Mouse (Mus musculus) heart, embryonic 12.5 days (tissue): Measurements from ENCODE around the gene Mnat1. TPM values are rescaled to one million over a fixed set of nuclear protein-coding genes. Genes with fewer than 3 reads are reported as not detected.
A peak's percentile ranks its signal among the peaks of the same experiment; 100 is the strongest.

Source experiments
- ATAC-seq: fragments of 200-750 bp; cut with Nextera tagmentation; 2 replicates; pipeline ENCODE4 v1.8.0; 2017; ENCODE audit warnings: moderate TSS enrichment, moderate library complexity; ENCODE audit not compliant: insufficient number of reproducible peaks, low FRiP score
- H3K27ac ChIP-seq: fragments of 300-500 bp; sonication (generic); 2 replicates; pipeline ENCODE4 v1.5.1; 2016; ENCODE audit warnings: mild to moderate bottlenecking, moderate library complexity; ENCODE audit not compliant: poor library complexity, severe bottlenecking
- H3K27me3 ChIP-seq: fragments of 300-500 bp; sonication (generic); replicated peaks from 2 replicates; pipeline ENCODE4 v1.6.1; 2016; ENCODE audit warnings: mild to moderate bottlenecking, moderate library complexity
- H3K36me3 ChIP-seq: fragments of 300-500 bp; sonication (generic); 2 replicates; pipeline ENCODE4 v1.6.1; 2016; ENCODE audit warnings: mild to moderate bottlenecking, moderate library complexity
- H3K4me1 ChIP-seq: fragments of 300-500 bp; sonication (generic); replicated peaks from 2 replicates; pipeline ENCODE4 v1.6.1; 2016; ENCODE audit warnings: mild to moderate bottlenecking
- H3K4me2 ChIP-seq: fragments of 300-500 bp; sonication (generic); 2 replicates; pipeline ENCODE4 v1.6.1; 2016; ENCODE audit warnings: mild to moderate bottlenecking, moderate library complexity
- H3K4me3 ChIP-seq: fragments of 300-500 bp; sonication (generic); 2 replicates; pipeline ENCODE4 v1.5.1; 2016; ENCODE audit warnings: mild to moderate bottlenecking
- H3K9ac ChIP-seq: fragments of 300-500 bp; sonication (generic); 2 replicates; pipeline ENCODE4 v1.6.1; 2016; ENCODE audit warnings: mild to moderate bottlenecking, moderate library complexity
- H3K9me3 ChIP-seq: fragments of 300-500 bp; sonication (generic); replicated peaks from 2 replicates; pipeline ENCODE4 v1.6.1; 2016; ENCODE audit warnings: mild to moderate bottlenecking, moderate library complexity
- WGBS: fragments of 180-500 bp; shearing (Covaris S2); methylation state at CpG from one replicate; pipeline ENCODE4 v1.1.7; 2016; 5-methylcytosine and 5-hydroxymethylcytosine counted together
- polyA plus RNA-seq: library from polyadenylated mRNA; unstranded; fragments of >200 nt; fragmentation: Nextera tagmentation; extraction: Ambion mirVana; gene quantifications from 2 replicates; pipeline ENCODE4 v1.2.1, GENCODE M21; 2016

Mnat1 gene
- polyA plus RNA-seq, 1 experiment from 2014 or later: 26.3 TPM

DNA sequence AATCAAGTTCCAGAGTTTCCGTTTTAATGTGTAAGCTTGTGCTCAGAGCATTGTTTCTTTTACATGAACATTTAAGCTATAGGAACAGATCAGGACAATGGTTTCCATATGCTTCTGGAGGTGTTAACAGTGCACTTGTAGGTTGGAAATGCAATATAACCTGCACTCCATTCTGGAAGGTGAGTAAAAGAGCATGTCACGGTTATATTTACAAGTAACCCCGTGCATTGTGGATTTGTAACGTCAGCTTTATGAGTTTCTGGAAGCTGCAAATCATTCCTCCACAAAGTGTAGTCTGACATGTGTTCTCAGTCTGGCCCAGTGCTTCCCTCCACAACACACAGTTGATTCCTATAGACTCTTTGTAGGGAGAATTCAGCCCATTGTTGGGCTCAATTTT, 30.6 kb downstream of the Mnat1 start:
- no peaks in the 10 kb centered on the region for H3K9me3 ChIP-seq
- H3K27ac ChIP-seq: no peak overlapping the region
- H3K36me3 ChIP-seq: no peaks in the 10 kb centered on the region
- no peak overlapping the region for H3K4me3 ChIP-seq
- no peak for ATAC-seq
- H3K4me1 ChIP-seq: no peaks in the 10 kb centered on the region
- no peaks in the 10 kb centered on the region for H3K27me3 ChIP-seq
- no peak overlapping the region for H3K4me2 ChIP-seq
- H3K9ac ChIP-seq: no peak overlapping the region
- 90% methylated on average over 4 of the region's 4 CpGs for WGBS

DNA sequence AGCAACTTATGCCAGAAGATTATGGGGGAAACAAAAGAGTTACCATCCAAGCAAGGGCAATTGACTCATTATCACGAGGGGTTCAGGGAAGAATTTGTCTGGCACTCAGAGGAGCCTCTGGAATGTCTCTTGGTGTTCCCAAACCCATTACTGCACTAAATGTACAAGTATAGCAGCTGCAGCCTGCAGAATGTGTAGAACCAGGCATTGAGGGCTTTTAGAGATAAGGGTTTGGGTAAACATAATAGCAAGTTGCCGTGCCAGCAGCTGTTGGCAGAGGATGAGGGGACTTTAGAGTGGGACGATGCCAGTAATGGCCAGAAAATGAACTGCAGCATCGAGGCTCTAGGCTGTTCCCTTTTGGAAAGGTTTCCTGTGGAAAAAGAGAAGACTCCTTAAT, 36.8 kb downstream of the Mnat1 start:
- 32% methylated on average over 4 of the region's 4 CpGs for WGBS
- peaks cover 16% of the 10 kb centered on the region for H3K4me1 ChIP-seq
- H3K9me3 ChIP-seq: peaks cover under 1% of the 10 kb centered on the region; the same call in 1 of the 2 replicates
- no peak overlapping the region for H3K9ac ChIP-seq
- no peak overlapping the region for H3K4me3 ChIP-seq
- no peaks in the 10 kb centered on the region for H3K27me3 ChIP-seq
- no peak overlapping the region for H3K27ac ChIP-seq
- no peak for ATAC-seq
- H3K4me2 ChIP-seq: no peak overlapping the region
- H3K36me3 ChIP-seq: peaks cover under 1% of the 10 kb centered on the region

DNA sequence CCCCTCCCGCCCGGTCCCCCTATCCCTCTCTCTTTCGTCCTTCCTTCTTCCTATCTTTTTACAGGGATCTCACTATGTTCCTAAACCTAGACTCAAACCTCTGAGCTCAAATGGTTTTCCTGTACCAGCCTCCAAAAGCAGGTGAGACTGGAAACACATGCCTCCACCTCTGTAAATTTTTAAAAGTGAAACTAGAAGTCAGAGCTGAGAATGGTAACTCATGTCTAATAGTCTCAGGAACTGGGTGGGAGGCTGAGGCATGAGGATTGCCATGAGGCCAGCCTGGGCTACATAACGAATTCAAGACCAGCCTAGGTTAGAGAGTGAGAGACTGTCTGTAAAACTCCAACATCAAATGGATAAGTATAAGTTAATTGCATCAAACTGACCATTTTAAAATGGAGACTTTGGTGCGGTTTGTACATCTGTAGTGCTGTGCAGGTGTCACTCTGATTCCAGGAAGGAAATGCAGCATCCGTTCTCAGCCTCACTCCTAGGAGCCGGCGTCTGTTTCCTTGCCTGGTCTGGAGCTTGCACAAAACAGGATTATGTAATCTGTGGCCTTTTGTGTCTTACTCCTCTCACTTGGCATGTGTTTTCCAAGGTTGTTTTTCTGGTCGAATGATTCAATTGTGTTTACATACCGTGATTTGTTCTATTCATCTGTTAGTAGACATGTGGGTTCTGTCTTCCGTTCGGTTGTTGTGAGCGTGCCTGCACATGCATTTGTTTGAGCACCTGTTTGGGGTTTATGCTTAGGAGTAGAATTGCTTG, 39.1 kb downstream of the Mnat1 start:
- 81% methylated on average over 13 of the region's 13 CpGs for WGBS
- Histone ChIP-seq H3K27me3 (no peaks in the 10 kb centered on the region), H3K9me3 (peaks cover 4% of the 10 kb centered on the region; the same call in 1 of the 2 replicates), H3K4me3 (no peak overlapping the region), H3K36me3 (peaks cover 4% of the 10 kb centered on the region), H3K4me1 (peaks cover 16% of the 10 kb centered on the region), H3K27ac (no peak overlapping the region), H3K9ac (no peak overlapping the region), H3K4me2 (no peak overlapping the region)
- ATAC-seq: no peak

DNA sequence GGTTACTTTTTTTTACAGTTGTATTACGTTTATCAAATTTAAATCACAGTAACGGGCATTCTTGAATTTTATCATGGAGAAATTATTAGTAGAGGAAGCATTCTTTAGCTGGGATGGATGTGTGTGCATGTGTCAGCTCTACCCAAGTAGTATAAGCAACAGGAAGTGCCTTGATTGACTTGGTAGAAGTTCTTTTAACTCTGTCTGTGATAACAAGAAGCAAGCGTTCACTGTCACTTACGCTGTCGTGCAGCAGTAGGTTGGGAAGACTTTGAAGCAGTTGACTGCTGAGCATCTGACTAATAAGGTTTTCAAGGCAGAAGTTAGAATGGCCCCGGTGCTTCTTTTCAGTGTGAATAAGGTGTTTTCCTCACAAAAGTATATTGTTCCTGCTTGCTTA, 47.3 kb downstream of the Mnat1 start:
- WGBS: 56% methylated on average over 6 of the region's 6 CpGs
- H3K9me3 ChIP-seq: peaks cover 3% of the 10 kb centered on the region; the same call in 1 of the 2 replicates
- ATAC-seq: no peak
- H3K4me1 ChIP-seq: no peaks in the 10 kb centered on the region
- no peak overlapping the region for H3K4me2 ChIP-seq
- peaks cover 17% of the 10 kb centered on the region for H3K36me3 ChIP-seq
- no peaks in the 10 kb centered on the region for H3K27me3 ChIP-seq
- no peak overlapping the region for H3K4me3 ChIP-seq
- H3K27ac ChIP-seq: no peak overlapping the region
- H3K9ac ChIP-seq: no peak overlapping the region

DNA sequence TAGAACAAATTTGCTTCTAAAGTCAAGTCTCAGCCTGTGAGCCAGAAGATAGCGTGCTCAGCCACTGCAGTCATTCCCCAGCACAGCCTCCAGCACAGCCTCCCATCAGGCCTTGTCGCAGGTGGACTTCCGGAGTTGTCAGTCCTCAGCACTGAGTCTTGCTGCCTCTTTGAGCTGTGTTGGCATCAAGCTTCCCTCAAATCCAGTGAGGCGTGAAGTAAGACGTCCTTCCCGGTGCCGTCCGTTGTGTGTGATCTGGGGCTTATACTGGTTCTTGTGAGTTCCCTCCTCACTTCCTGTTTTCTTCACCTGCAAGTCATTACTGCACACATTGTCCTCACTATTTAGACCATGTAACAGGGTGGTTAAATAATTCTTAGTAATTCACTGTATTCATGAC, 60.4 kb downstream of the Mnat1 start:
- Histone ChIP-seq H3K9ac (no peak overlapping the region), H3K4me2 (no peak overlapping the region), H3K9me3 (no peaks in the 10 kb centered on the region), H3K4me1 (no peaks in the 10 kb centered on the region), H3K27ac (no peak overlapping the region), H3K36me3 (peaks cover 25% of the 10 kb centered on the region), H3K4me3 (no peak overlapping the region), H3K27me3 (no peaks in the 10 kb centered on the region)
- ATAC-seq: no peak
- WGBS: 89% methylated on average over 8 of the region's 8 CpGs

DNA sequence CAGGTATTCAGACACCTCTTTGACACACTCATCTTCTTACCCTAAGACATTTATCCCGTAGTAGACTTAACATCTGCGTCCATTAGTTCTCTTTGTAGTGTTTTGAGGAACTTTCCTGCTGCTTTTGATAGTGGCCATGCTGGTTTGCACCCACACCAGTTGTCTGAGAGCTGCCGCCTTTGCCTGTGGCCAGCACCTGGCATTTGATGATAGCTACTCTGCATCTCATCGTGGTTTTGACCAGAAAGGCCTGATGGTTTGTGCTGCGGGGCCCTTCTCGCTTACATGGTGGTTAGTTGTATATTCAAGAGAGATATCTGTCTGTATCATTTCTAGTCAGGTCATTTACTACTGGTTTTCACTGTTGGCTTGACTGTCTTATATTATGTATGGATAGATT, 73.8 kb downstream of the Mnat1 start:
- no peak for ATAC-seq
- peaks cover 8% of the 10 kb centered on the region; the same call in 1 of the 2 replicates for H3K36me3 ChIP-seq
- peaks cover 6% of the 10 kb centered on the region for H3K4me1 ChIP-seq
- no peak overlapping the region for H3K4me2 ChIP-seq
- no peaks in the 10 kb centered on the region for H3K9me3 ChIP-seq
- H3K9ac ChIP-seq: no peak overlapping the region
- no peak overlapping the region for H3K4me3 ChIP-seq
- WGBS: 79% methylated on average over 6 of the region's 6 CpGs
- H3K27me3 ChIP-seq: no peaks in the 10 kb centered on the region
- H3K27ac ChIP-seq: no peak overlapping the region

DNA sequence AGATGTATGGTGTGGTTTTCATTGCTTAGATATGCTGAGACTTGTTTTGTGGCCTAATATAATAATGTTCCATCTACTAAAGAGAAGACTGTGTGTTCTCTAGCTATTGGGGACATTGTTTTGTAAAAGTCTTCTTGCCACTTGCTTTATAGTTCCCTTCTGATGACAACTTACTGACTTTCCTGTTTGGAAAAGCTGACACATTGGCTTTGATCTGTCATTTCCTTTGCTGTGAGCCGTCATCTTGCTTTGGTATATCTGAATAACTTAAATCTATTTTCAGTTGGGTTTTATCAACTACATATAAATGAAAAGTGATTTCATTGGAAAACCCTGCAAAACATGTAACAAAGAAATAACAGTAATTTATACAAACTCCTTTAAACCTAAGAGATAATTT, 74.9 kb downstream of the Mnat1 start:
- Histone ChIP-seq H3K27me3 (no peaks in the 10 kb centered on the region), H3K9ac (no peak overlapping the region), H3K36me3 (peaks cover 4% of the 10 kb centered on the region; the same call in 1 of the 2 replicates), H3K27ac (no peak overlapping the region), H3K4me2 (no peak overlapping the region), H3K4me1 (peaks cover 6% of the 10 kb centered on the region), H3K4me3 (no peak overlapping the region), H3K9me3 (no peaks in the 10 kb centered on the region)
- WGBS: 38% methylated on average over 1 of the region's 1 CpGs
- no peak for ATAC-seq

DNA sequence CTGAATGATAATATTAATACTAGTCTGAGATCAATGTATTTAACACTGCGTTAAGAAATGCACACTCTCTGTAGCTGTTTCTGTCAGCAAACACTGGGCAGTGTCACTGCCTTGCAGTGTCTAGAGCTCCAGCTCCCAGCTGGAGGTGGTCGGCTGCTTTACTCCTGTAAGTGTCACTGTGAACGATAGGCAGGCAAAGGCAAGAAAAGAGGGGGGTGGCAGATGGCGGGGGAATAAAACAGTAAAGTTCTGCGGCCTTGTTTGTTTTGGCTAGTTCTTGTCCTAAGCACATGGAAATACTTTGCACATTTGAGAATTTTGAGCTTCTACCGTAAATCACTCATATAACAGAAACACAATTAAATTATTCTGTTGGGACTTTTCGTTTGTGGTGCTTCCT, 75.9 kb downstream of the Mnat1 start:
- 33% methylated on average over 7 of the region's 7 CpGs for WGBS
- Histone ChIP-seq H3K4me1 (peaks cover 6% of the 10 kb centered on the region), H3K4me2 (no peak overlapping the region), H3K36me3 (peaks cover 4% of the 10 kb centered on the region; the same call in 1 of the 2 replicates), H3K27me3 (no peaks in the 10 kb centered on the region), H3K9ac (no peak overlapping the region), H3K4me3 (no peak overlapping the region), H3K27ac (no peak overlapping the region), H3K9me3 (no peaks in the 10 kb centered on the region)
- peak; percentile 57; the same call in 1 of the 2 replicates for ATAC-seq

DNA sequence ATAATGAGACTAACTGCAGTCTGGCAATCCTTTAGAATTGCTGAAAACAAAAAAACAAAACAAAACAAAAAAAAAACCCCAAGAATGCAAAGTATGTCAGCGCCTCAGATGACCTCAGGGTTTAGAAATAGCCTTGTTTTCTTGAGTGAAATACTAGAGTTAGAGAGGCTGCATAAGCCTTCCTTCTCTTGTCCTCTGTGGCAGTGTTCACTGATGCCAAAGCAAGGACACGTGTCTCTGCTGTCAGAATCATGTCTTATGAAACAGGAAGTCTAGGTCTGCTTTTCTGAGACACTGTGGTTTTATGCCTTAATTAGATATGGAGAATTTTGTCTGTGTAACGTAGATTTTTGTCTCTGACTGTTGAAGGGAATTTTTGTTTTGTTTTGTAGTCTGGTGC, 78.1 kb downstream of the Mnat1 start:
- H3K27ac ChIP-seq: no peak overlapping the region
- WGBS: 36% methylated on average over 3 of the region's 3 CpGs

DNA sequence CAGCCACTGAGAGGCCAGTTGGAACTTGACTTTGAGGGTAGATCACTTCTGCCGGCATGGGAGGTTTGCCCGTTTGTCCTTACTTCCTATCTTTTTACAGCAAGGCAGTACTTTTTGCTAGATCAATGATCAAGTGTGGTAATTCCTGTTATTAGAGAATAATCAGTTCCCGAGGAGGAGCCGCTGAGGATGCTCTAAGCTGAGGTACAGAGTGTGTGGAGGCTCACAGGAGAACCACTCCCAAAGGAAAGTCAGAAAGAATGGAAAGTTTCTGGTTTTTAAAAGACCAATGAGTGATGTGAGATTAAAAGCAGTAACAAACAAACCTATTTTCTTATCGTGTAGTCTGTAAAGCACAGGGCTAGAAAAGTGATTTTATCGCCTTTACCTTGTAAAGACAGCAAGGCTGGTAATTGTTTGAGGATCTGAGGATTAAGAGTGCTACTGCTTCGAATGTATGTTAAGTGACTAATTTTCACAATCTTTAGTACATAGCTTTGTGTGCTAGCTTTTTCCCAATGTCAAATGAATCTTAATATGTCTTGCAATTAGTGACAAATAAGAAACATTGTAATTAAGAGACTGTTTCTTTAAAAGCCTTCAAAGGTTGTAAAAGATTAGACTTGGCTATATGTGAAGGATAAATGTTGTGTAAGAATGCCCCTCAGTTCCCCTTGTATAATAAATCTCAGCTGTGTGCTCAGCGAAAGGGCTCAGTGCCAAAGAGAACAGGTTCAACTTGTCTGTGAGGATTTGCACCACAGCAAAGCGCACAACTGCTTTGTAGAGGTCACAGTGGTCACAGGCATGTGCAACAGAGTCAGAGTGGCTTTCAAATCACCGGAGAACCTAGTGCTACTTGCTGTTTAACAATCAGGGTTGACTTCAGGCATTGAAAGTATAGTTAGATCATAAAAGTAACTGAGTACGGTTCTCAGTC, 82.5 kb downstream of the Mnat1 start:
- Histone ChIP-seq H3K4me2 (no peak overlapping the region), H3K27ac (peak overlapping the region; percentile 18), H3K9ac (no peak overlapping the region), H3K9me3 (no peaks in the 10 kb centered on the region), H3K27me3 (no peaks in the 10 kb centered on the region), H3K36me3 (no peaks in the 10 kb centered on the region), H3K4me1 (peaks cover 15% of the 10 kb centered on the region), H3K4me3 (no peak overlapping the region)
- ATAC-seq: no peak
- WGBS: 75% methylated on average over 11 of the region's 11 CpGs

More for the DNA sequence above, 78.1 kb downstream of the Mnat1 start:
- no peak overlapping the region for H3K4me2 ChIP-seq
- peaks cover 11% of the 10 kb centered on the region for H3K4me1 ChIP-seq
- ATAC-seq: no peak
- peaks cover 4% of the 10 kb centered on the region; the same call in 1 of the 2 replicates for H3K36me3 ChIP-seq
- no peaks in the 10 kb centered on the region for H3K9me3 ChIP-seq
- H3K4me3 ChIP-seq: no peak overlapping the region
- no peak overlapping the region for H3K9ac ChIP-seq
- H3K27me3 ChIP-seq: no peaks in the 10 kb centered on the region

DNA sequence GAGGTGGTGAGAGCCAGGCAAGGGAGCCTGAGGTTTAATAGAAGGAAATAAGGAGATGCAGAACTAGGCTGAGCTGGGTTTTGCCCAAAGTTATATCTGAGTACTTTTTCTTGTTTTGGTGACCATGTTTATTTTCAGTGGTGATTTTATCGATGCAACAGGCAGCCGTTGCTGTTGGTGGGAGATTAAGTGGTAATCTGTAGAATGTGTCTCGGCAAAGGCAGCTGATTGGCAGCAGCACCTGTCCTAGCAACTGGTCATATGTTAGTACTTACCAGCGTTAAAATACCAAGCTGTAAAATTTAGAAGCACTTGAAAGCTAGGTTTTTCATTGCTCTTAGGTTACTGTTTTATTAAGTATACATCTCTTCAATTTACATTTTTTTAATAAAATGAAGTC, 83.5 kb downstream of the Mnat1 start:
- ATAC-seq: no peak
- no peaks in the 10 kb centered on the region for H3K27me3 ChIP-seq
- H3K4me3 ChIP-seq: no peak overlapping the region
- H3K9me3 ChIP-seq: no peaks in the 10 kb centered on the region
- H3K9ac ChIP-seq: no peak overlapping the region
- no peaks in the 10 kb centered on the region for H3K36me3 ChIP-seq
- no peak overlapping the region for H3K4me2 ChIP-seq
- no peak overlapping the region for H3K27ac ChIP-seq
- H3K4me1 ChIP-seq: peaks cover 15% of the 10 kb centered on the region
- WGBS: 35% methylated on average over 4 of the region's 4 CpGs
